Mouse (Mus musculus) liver, adult 2 months (tissue): ENCODE measurements at regions not wholly inside any gene's neighbourhood (a gene's known extent, or its start where the extent isn't known, plus 50 kb on each side); places are given as distances from the start of the nearest gene placed in this dataset.
"Not testable (repeated sequence)": the region's sequence is repeated elsewhere in the genome, so short reads cannot be mapped to it uniquely, and the experiment has no call there.

ENCODE experiments used
- DNase-seq: peaks from one replicate; pipeline ENCODE4 v3.0.0-alpha.2; 2011; ENCODE audit warnings: low read depth, low spot score; ENCODE audit errors: extremely low read depth
- H3K27ac ChIP-seq: fragments of 200-500 bp; replicated peaks from 2 replicates; pipeline ENCODE4 v1.5.1; 2012; ENCODE audit warnings: low read depth, mild to moderate bottlenecking, control low read depth, inconsistent platforms, low read length; ENCODE audit not compliant: insufficient read depth
- H3K27me3 ChIP-seq: fragments of 200-500 bp; 2 replicates; pipeline ENCODE4 v1.6.1; 2012; ENCODE audit warnings: mild to moderate bottlenecking, moderate library complexity, low read length, inconsistent platforms; ENCODE audit not compliant: control insufficient read depth, insufficient read depth
- H3K36me3 ChIP-seq: fragments of 200-500 bp; 2 replicates; pipeline ENCODE4 v1.6.1; 2012; ENCODE audit warnings: low read length, inconsistent platforms; ENCODE audit not compliant: control insufficient read depth, insufficient read depth
- H3K4me1 ChIP-seq: fragments of 200-500 bp; 2 replicates; pipeline ENCODE4 v1.6.1; 2011; ENCODE audit warnings: low read length; ENCODE audit not compliant: control insufficient read depth, insufficient read depth
- H3K4me3 ChIP-seq: fragments of 200-500 bp; 2 replicates; pipeline ENCODE4 v1.5.1; 2011; ENCODE audit warnings: low read depth, mild to moderate bottlenecking, control low read depth, low read length, moderate library complexity; ENCODE audit not compliant: insufficient read depth
- H3K79me2 ChIP-seq: fragments of 200-500 bp; 2 replicates; pipeline ENCODE4 v1.6.1; 2012; ENCODE audit warnings: inconsistent platforms, mild to moderate bottlenecking, low read length, moderate library complexity; ENCODE audit not compliant: control insufficient read depth, insufficient read depth
- H3K9ac ChIP-seq: fragments of 200-500 bp; 2 replicates; pipeline ENCODE4 v1.6.1; 2012; ENCODE audit warnings: low read depth, mild to moderate bottlenecking, control low read depth, inconsistent platforms, low read length
- WGBS: fragments of 180-500 bp; shearing (Covaris S2); methylation state at CpG from one replicate; pipeline ENCODE4 v1.1.7; 2018; 5-methylcytosine and 5-hydroxymethylcytosine counted together

DNA sequence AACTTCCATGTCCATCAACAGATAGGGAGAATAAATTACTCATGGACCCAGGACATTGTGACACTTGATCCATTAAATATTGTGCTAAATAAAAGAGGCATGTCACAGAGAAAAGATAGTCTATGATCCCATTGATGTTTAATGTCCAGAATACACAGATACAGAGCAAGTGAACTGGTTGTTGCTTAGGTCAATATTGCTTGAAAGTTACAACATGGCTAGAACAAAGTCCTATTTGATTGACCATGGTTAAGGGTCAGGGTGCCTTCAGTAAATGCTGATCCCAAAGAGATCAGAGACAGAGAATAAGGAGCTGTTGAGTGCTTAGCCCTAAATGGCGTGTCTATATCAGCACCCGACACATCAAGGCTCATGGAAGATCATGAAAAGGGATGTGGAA, 50.7 kb upstream of the Cyp3a41b start:
- not testable (repeated sequence) for H3K36me3 ChIP-seq, H3K9ac ChIP-seq, H3K27ac ChIP-seq, H3K4me1 ChIP-seq, H3K79me2 ChIP-seq, H3K4me3 ChIP-seq
- peak; percentile 94 for DNase-seq
- 19% methylated on average over 2 of the region's 2 CpGs for WGBS
- peaks cover 15% of the 10 kb centered on the region; the same call in 1 of the 2 replicates for H3K27me3 ChIP-seq
